Mouse (Mus musculus) heart, embryonic 13.5 days (tissue): ENCODE measurements around the gene Fam129a. TPM values are rescaled to one million over a fixed set of nuclear protein-coding genes. Genes with fewer than 3 reads are reported as not detected.
"Not testable (repeated sequence)": the region's sequence is repeated elsewhere in the genome, so short reads cannot be mapped to it uniquely, and the experiment has no call there.

ENCODE experiments used
- ATAC-seq: fragments of 200-750 bp; cut with Nextera tagmentation; 2 replicates; pipeline ENCODE4 v1.8.0; 2017; ENCODE audit warnings: moderate TSS enrichment; ENCODE audit not compliant: insufficient number of reproducible peaks, low FRiP score, low TSS enrichment; ENCODE audit errors: extremely low read depth
- H3K27ac ChIP-seq: fragments of 300-500 bp; sonication (generic); replicated peaks from 2 replicates; pipeline ENCODE4 v1.5.1; 2015; ENCODE audit warnings: moderate library complexity, mild to moderate bottlenecking, inconsistent platforms
- H3K27me3 ChIP-seq: fragments of 300-500 bp; sonication (generic); replicated peaks from 2 replicates; pipeline ENCODE4 v1.6.1; 2015; ENCODE audit warnings: mild to moderate bottlenecking, inconsistent platforms
- H3K36me3 ChIP-seq: fragments of 300-500 bp; sonication (generic); 2 replicates; pipeline ENCODE4 v1.6.1; 2015; ENCODE audit warnings: mild to moderate bottlenecking, inconsistent platforms
- H3K4me1 ChIP-seq: fragments of 300-500 bp; sonication (generic); 2 replicates; pipeline ENCODE4 v1.6.1; 2015; ENCODE audit warnings: inconsistent platforms
- H3K4me2 ChIP-seq: fragments of 300-500 bp; sonication (generic); 2 replicates; pipeline ENCODE4 v1.6.1; 2015; ENCODE audit warnings: inconsistent platforms, mild to moderate bottlenecking, moderate library complexity
- H3K4me3 ChIP-seq: fragments of 300-500 bp; sonication (generic); 2 replicates; pipeline ENCODE4 v1.5.1; 2015; ENCODE audit warnings: moderate library complexity, mild to moderate bottlenecking, inconsistent platforms
- H3K9ac ChIP-seq: fragments of 300-500 bp; sonication (generic); 2 replicates; pipeline ENCODE4 v1.6.1; 2015; ENCODE audit warnings: inconsistent platforms, mild to moderate bottlenecking, moderate library complexity
- H3K9me3 ChIP-seq: fragments of 300-500 bp; sonication (generic); 2 replicates; pipeline ENCODE4 v1.6.1; 2016; ENCODE audit warnings: inconsistent platforms
- WGBS: fragments of 180-500 bp; shearing (Covaris S2); methylation state at CpG from one replicate; pipeline ENCODE4 v1.1.7; 2015; ENCODE audit warnings: mixed read lengths; 5-methylcytosine and 5-hydroxymethylcytosine counted together
- polyA plus RNA-seq: library from polyadenylated mRNA; unstranded; fragments of >200 nt; fragmentation: Nextera tagmentation; extraction: Ambion mirVana; gene quantifications from 2 replicates; pipeline ENCODE4 v1.2.1, GENCODE M21; 2015

Fam129a gene
- polyA plus RNA-seq, 1 experiment from 2014 or later: 4.7 TPM

DNA sequence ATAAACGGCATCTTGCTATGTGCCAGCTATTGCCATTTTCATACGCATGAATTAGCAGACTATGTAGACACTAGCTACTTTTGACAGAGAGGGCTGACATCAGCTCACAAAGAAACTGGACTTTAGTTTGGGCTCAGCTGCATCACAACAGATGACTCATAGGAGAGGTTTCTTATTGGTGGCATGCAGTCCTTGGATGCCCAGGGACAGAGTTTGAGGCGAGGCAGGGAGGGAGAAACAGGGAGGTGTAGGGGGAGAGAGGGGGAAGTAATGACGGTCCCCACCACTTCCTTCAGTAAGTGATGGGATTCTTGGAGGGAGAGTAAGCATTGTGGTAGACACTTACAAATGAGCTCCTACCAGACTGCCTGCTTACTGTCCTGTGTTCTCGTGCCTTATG is 118.0 kb downstream of the Fam129a start:
- ATAC-seq: no peak
- Histone ChIP-seq H3K36me3 (no peaks in the 10 kb centered on the region), H3K9ac (no peak overlapping the region), H3K27me3 (no peaks in the 10 kb centered on the region), H3K9me3 (no peaks in the 10 kb centered on the region), H3K4me3 (no peak overlapping the region), H3K4me1 (peaks cover 36% of the 10 kb centered on the region), H3K4me2 (no peak overlapping the region), H3K27ac (no peak overlapping the region)
- WGBS: 73% methylated on average over 5 of the region's 5 CpGs

GRCm38 (mm10) chr1:151689561-151689960 is 118.6 kb downstream of the Fam129a start:
- no peak for ATAC-seq
- no peak overlapping the region for H3K27ac ChIP-seq
- WGBS: 70% methylated on average over 8 of the region's 8 CpGs

GRCm38 (mm10) chr1:151690061-151690460 is 119.1 kb downstream of the Fam129a start:
- H3K27ac ChIP-seq: no peak overlapping the region
- no peaks in the 10 kb centered on the region for H3K27me3 ChIP-seq
- peaks cover 28% of the 10 kb centered on the region for H3K4me1 ChIP-seq
- H3K4me3 ChIP-seq: no peak overlapping the region
- H3K9me3 ChIP-seq: no peaks in the 10 kb centered on the region
- H3K9ac ChIP-seq: no peak overlapping the region
- no peak for ATAC-seq
- no peak overlapping the region for H3K4me2 ChIP-seq
- WGBS: 74% methylated on average over 6 of the region's 6 CpGs
- H3K36me3 ChIP-seq: no peaks in the 10 kb centered on the region

More at GRCm38 (mm10) chr1:151689561-151689960, 118.6 kb downstream of the Fam129a start:
- H3K36me3 ChIP-seq: no peaks in the 10 kb centered on the region
- no peak overlapping the region for H3K4me2 ChIP-seq
- H3K9me3 ChIP-seq: no peaks in the 10 kb centered on the region
- H3K27me3 ChIP-seq: no peaks in the 10 kb centered on the region
- H3K9ac ChIP-seq: no peak overlapping the region
- peaks cover 32% of the 10 kb centered on the region for H3K4me1 ChIP-seq
- no peak overlapping the region for H3K4me3 ChIP-seq

DNA sequence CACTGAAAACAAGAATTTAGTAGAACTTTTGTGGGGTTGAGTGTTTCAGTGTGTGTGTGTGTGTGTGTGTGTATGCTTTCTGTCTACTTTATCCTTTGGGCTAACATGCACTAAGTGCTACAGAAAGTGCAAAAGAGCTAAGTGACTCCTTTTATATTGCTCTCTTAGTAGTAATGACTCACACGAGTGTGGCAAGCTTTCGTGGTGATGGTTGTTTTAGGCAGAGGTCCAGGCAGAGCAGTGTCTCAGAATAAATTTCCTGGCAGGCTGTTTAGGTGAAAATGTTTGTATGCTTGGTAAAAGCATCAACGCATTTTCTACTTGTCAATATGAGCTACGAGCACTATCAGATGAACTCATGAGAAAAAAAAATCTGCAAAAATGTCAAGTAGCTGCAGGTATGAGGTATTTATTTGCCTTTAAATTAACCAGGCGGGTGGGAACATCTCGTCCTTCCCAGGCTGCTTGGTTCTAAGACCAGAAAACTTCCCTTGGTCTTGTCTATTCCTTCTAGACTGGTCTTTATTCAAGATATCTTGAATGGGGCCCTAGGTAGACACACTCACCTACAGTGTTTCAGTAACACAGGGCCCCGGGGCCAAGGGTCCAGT is 119.7 kb downstream of the Fam129a start:
- no peaks in the 10 kb centered on the region for H3K27me3 ChIP-seq
- ATAC-seq: no peak
- no peak overlapping the region for H3K9ac ChIP-seq
- H3K36me3 ChIP-seq: no peaks in the 10 kb centered on the region
- H3K4me1 ChIP-seq: peaks cover 22% of the 10 kb centered on the region
- H3K4me3 ChIP-seq: no peak overlapping the region
- WGBS: 71% methylated on average over 7 of the region's 7 CpGs
- H3K27ac ChIP-seq: no peak overlapping the region
- no peaks in the 10 kb centered on the region for H3K9me3 ChIP-seq
- no peak overlapping the region for H3K4me2 ChIP-seq

- not testable (repeated sequence) for H3K27me3 ChIP-seq, H3K9me3 ChIP-seq, H3K9ac ChIP-seq, H3K4me3 ChIP-seq, H3K4me1 ChIP-seq, H3K4me2 ChIP-seq, ATAC-seq, H3K36me3 ChIP-seq
- H3K27ac ChIP-seq: 0 out of 2 replicates have a peak overlapping the region, but pooled peaks have one; percentile 24
- WGBS: 62% methylated on average over 6 of the region's 6 CpGs
Observed at GRCm38 (mm10) chr1:151692867-151693266, 121.9 kb downstream of the Fam129a start.

DNA sequence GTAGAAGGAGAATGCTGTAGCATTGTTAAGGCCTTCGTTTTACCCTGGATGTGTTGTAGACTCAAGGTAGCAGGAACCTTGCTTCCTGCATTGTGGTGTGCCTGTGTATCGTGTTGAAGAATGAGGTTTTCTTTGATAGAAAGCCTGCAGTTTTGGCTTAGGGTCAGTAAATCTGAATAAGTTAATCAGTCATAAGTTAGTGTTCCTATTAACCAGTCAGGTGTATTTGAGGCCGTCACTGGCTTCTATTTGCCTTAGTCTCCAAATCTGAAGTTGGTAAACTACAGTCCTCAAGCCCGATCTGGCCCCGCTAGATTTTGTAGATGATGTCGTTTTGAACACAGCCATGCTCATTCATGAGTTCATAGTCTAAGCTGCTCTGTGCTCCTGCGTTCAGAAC is 125.8 kb downstream of the Fam129a start:
- Histone ChIP-seq H3K27ac (no peak overlapping the region), H3K27me3 (no peaks in the 10 kb centered on the region), H3K9ac (no peak overlapping the region), H3K4me1 (peaks cover 8% of the 10 kb centered on the region), H3K36me3 (no peaks in the 10 kb centered on the region), H3K4me2 (no peak overlapping the region), H3K4me3 (no peak overlapping the region), H3K9me3 (no peaks in the 10 kb centered on the region)
- WGBS: 86% methylated on average over 7 of the region's 7 CpGs
- ATAC-seq: no peak

DNA sequence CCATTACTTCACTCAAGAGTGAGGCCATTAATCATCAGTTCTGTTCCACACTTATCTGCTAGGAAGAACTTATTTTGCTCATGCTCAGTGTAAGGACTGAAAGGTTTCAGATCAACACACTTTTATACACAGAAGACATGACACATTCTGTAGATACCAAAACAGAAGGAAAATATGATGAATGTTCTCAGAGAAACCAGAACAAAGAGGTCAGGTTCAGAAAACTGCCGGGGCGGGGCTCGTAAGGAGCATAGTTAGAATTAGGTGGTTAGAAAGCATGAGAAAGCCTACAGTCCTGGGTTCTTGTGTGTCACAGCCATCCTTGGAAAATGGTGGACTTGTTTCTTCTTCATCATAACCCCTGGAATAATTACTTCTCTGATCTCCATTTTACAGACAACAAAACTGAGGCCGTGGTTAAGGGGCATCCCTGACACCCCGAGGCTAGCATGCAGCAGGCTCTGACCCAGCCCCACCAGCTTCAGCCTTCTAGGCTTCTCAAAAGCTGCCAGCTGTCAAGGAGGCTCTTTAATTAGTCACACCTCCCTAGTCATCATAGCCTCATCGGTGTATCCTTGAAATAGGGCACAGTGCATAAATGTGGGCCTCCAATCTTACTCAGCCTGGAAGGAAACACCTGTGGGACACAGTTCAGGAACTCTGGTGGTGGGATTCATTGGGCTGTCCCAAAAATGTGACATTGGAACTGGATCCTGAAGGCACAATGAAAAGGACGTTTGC is 127.1 kb downstream of the Fam129a start:
- no peak overlapping the region for H3K4me2 ChIP-seq
- H3K4me1 ChIP-seq: peaks cover 5% of the 10 kb centered on the region
- no peak overlapping the region for H3K4me3 ChIP-seq
- no peaks in the 10 kb centered on the region for H3K36me3 ChIP-seq
- H3K27me3 ChIP-seq: no peaks in the 10 kb centered on the region
- WGBS: 78% methylated on average over 7 of the region's 7 CpGs
- no peak overlapping the region for H3K9ac ChIP-seq
- H3K27ac ChIP-seq: no peak overlapping the region
- H3K9me3 ChIP-seq: no peaks in the 10 kb centered on the region
- no peak for ATAC-seq

GRCm38 (mm10) chr1:151699363-151699762 is 128.4 kb downstream of the Fam129a start:
- WGBS: 55% methylated on average over 7 of the region's 7 CpGs
- H3K9me3 ChIP-seq: no peaks in the 10 kb centered on the region
- ATAC-seq: no peak

DNA sequence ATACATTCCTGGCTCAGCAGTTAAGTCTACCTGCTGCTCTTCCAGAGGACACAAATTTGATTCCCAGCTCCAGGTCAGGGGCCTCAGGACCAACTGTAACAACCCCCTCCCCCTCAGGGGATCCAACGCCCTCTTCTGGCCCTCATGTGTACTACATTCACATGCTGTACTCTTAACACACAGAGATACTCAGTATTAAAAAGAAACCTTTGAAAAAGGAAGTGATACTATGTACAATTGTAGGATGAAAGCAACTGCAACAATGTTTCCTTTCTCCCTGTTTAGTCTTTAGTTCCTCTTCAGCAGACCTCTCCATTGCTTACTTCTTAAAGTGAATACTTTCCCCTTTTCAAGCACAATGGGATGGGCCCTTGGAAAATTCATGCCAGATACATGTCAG is 131.8 kb downstream of the Fam129a start:
- Histone ChIP-seq H3K4me2 (no peak overlapping the region), H3K36me3 (no peaks in the 10 kb centered on the region), H3K9ac (no peak overlapping the region), H3K9me3 (no peaks in the 10 kb centered on the region), H3K27me3 (no peaks in the 10 kb centered on the region; the same call in 1 of the 2 replicates), H3K4me1 (peaks cover 12% of the 10 kb centered on the region), H3K27ac (no peak overlapping the region), H3K4me3 (no peak overlapping the region)
- 25% methylated on average over 1 of the region's 1 CpGs for WGBS
- no peak for ATAC-seq

More at GRCm38 (mm10) chr1:151699363-151699762, 128.4 kb downstream of the Fam129a start:
- no peak overlapping the region for H3K4me3 ChIP-seq
- no peak overlapping the region for H3K4me2 ChIP-seq
- H3K27me3 ChIP-seq: no peaks in the 10 kb centered on the region
- H3K36me3 ChIP-seq: no peaks in the 10 kb centered on the region
- H3K9ac ChIP-seq: no peak overlapping the region
- H3K4me1 ChIP-seq: peaks cover 5% of the 10 kb centered on the region; the same call in 1 of the 2 replicates
- no peak overlapping the region for H3K27ac ChIP-seq

DNA sequence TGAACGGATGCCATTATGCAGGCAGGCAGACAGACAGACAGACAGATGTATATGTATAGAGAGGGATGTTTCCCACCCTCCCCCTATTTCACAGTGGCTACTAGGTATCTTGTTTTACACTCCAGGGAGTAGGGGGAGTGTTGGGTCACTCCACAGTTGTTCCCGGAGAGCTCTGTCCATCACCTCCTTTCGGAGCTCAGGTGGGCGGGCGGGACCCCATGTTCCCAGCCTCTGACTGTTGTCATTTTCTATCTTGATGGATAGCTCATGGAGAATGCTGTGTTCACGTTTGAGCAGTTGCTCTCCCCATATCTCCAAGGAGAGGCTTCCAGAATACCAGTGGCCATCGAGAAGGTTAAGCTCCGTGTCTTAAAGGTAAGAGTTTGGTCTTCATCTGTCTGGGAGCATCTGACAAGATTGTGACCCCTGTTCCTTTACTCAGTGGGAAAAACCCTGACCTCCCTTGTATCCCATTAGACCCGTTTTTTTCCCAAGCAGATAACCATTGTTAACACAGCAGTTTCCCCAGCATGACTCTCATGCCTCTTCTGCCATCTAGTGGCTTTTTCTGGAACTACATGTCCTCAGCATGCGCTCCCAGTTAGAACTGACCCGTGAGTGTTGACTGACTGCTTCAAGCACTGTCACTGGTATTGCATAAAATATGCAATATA is 134.9 kb downstream of the Fam129a start:
- WGBS: 23% methylated on average over 11 of the region's 11 CpGs
- peak overlapping the region; percentile 60 for H3K4me2 ChIP-seq

DNA sequence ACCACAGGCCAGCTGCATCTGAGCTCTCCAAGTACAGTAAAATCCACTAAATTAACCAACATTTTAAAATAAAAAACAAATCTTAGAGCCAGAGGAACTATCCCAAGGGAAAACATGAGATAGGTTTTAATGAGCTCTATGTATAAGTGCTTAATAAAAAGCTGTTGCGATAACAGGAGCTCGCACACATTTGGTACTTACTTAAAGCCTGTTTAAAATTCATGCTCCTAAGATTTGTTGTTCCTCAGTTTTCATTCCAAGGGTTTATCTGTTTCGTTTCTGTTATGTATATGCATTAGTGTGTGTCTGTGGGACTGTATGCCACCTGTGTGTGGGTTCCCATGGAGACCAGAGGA is 135.4 kb downstream of the Fam129a start:
- no peak for ATAC-seq
- peaks cover 24% of the 10 kb centered on the region for H3K4me1 ChIP-seq
- H3K4me2 ChIP-seq: no peak overlapping the region
- H3K4me3 ChIP-seq: no peak overlapping the region
- H3K9me3 ChIP-seq: no peaks in the 10 kb centered on the region
- WGBS: 74% methylated on average over 3 of the region's 3 CpGs
- H3K9ac ChIP-seq: no peak overlapping the region
- no peaks in the 10 kb centered on the region; the same call in 1 of the 2 replicates for H3K27me3 ChIP-seq
- H3K27ac ChIP-seq: no peak overlapping the region
- no peaks in the 10 kb centered on the region for H3K36me3 ChIP-seq

More for the DNA sequence above, 134.9 kb downstream of the Fam129a start:
- H3K9ac ChIP-seq: peak overlapping the region; percentile 62
- H3K27ac ChIP-seq: no peak overlapping the region
- no peaks in the 10 kb centered on the region for H3K36me3 ChIP-seq
- peak; percentile 42 for ATAC-seq
- no peaks in the 10 kb centered on the region; the same call in 1 of the 2 replicates for H3K27me3 ChIP-seq
- no peaks in the 10 kb centered on the region for H3K9me3 ChIP-seq
- H3K4me1 ChIP-seq: peaks cover 24% of the 10 kb centered on the region
- 0 out of 2 replicates have a peak overlapping the region, but pooled peaks have one; percentile 14 for H3K4me3 ChIP-seq
